Mouse (Mus musculus): ENCODE measurements around the gene Slc35f5. TPM values are rescaled to one million over a fixed set of nuclear protein-coding genes. Genes with fewer than 3 reads are reported as not detected.

Slc35f5 gene
- total and polyA plus RNA-seq, 3 experiments, result 5.8 to 7.0 TPM; not detected in 1

GRCm38 (mm10) chr1:125559721-125560120 lies 674 bp upstream of the Slc35f5 start:
- Histone ChIP-seq H3K27me3 (ENCODE audit: control insufficient read depth in 1 of 2, insufficient read depth in 2 of 2, low read length in 2 of 2) (no peaks in the 10 kb centered on the region), H3K4me3 (ENCODE audit: control insufficient read depth in 1 of 2, insufficient read depth in 1 of 2, low read depth in 2 of 2, low read length in 2 of 2) (peak overlapping the region; percentile 96 to 100), H3K4me1 (ENCODE audit: control insufficient read depth in 1 of 2, insufficient read depth in 2 of 2, low read length in 2 of 2) (peaks cover 3 to 10% of the 10 kb centered on the region in 2 experiments; a peak in 2 of 4 replicates), H3K9ac (ENCODE audit: control insufficient read depth, low read depth, low read length, poor library complexity, severe bottlenecking) (peak overlapping the region; percentile 83), H3K27ac (ENCODE audit: control insufficient read depth, low read depth, low read length) (peak overlapping the region; percentile 86), H3K9me3 (replicated peaks; ENCODE audit: insufficient read depth, low read length) (no peaks in the 10 kb centered on the region), H3K36me3 (ENCODE audit: control insufficient read depth in 1 of 2, insufficient read depth in 2 of 2, low read length in 2 of 2) (0 out of 4 replicates have a peak, but pooled peaks cover 0 to 2% of the 10 kb centered on the region in 2 experiments), H3K79me2 (ENCODE audit: control insufficient read depth, insufficient read depth, low read length, poor library complexity) (no peaks in the 10 kb centered on the region; the same call in 1 of the 2 replicates)
- DNase-seq (ENCODE audit: low read depth, low spot score), result no peak
- TF ChIP-seq RAD21 (IDR thresholded peaks at IDR 0.05; ENCODE audit: low read depth, low read length), result no peak
- TF ChIP-seq ZC3H11A (IDR thresholded peaks at IDR 0.05; ENCODE audit: low read depth, low read length), result no peak
- TF ChIP-seq UBTF (IDR thresholded peaks at IDR 0.05; ENCODE audit: borderline replicate concordance, insufficient read depth, low read depth, low read length), result no peak
- no peak for TF ChIP-seq POLR2AphosphoS5 (IDR thresholded peaks at IDR 0.05; ENCODE audit: borderline replicate concordance, low read depth, low read length)
- TF ChIP-seq ETS1 (IDR thresholded peaks at IDR 0.05; ENCODE audit: low read depth, low read length), result no peak
- no peak for TF ChIP-seq GATA1 (IDR thresholded peaks at IDR 0.05; ENCODE audit: low read depth, low read length)
- no peak for TF ChIP-seq SMC3 (IDR thresholded peaks at IDR 0.05; ENCODE audit: low read depth, low read length)
- TF ChIP-seq ELF1 (IDR thresholded peaks at IDR 0.05; ENCODE audit: low read depth, low read length), result no peak
- TF ChIP-seq ZKSCAN1 (IDR thresholded peaks at IDR 0.05; ENCODE audit: low read depth, low read length), result no peak
- no peak for TF ChIP-seq ZNF384 (IDR thresholded peaks at IDR 0.05; ENCODE audit: low read depth, low read length)
- no peak for TF ChIP-seq MYB (IDR thresholded peaks at IDR 0.05; ENCODE audit: low read depth, low read length)
- TF ChIP-seq MYC (IDR thresholded peaks at IDR 0.05; ENCODE audit: low read depth, low read length), result no peak
- TF ChIP-seq MAX (IDR thresholded peaks at IDR 0.05; ENCODE audit: low read length), result no peak
- TF ChIP-seq MAFK (IDR thresholded peaks at IDR 0.05; ENCODE audit: borderline replicate concordance, low read depth, low read length), result no peak
- no peak for TF ChIP-seq SIN3A (IDR thresholded peaks at IDR 0.05; ENCODE audit: low read length)
- no peak for TF ChIP-seq POLR2AphosphoS2 (IDR thresholded peaks at IDR 0.05; ENCODE audit: low read length)
- TF ChIP-seq CTCF (IDR thresholded peaks at IDR 0.05 in 2 of 3, conservative IDR thresholded peaks at IDR 0.05 in 1 of 3; ENCODE audit: control insufficient read depth in 1 of 3, insufficient read depth in 1 of 3, low read depth in 2 of 3, low read length in 3 of 3, poor library complexity in 1 of 3, severe bottlenecking in 1 of 3), result no peak
- TF ChIP-seq CHD1 (IDR thresholded peaks at IDR 0.05; ENCODE audit: low read depth, low read length), result no peak
- no peak for TF ChIP-seq MXI1 (IDR thresholded peaks at IDR 0.05; ENCODE audit: low read depth, low read length)
- TF ChIP-seq USF1 (IDR thresholded peaks at IDR 0.05; ENCODE audit: low read depth, low read length), result no peak

GRCm38 (mm10) chr1:125561206-125561605 lies 811 bp downstream of the Slc35f5 start:
- Histone ChIP-seq H3K9me3 (replicated peaks; ENCODE audit: insufficient read depth, low read length) (no peaks in the 10 kb centered on the region), H3K79me2 (ENCODE audit: control insufficient read depth, insufficient read depth, low read length, poor library complexity) (no peaks in the 10 kb centered on the region; the same call in 1 of the 2 replicates), H3K36me3 (ENCODE audit: control insufficient read depth in 1 of 2, insufficient read depth in 2 of 2, low read length in 2 of 2) (0 out of 4 replicates have a peak, but pooled peaks cover 0 to 2% of the 10 kb centered on the region in 2 experiments), H3K27me3 (ENCODE audit: control insufficient read depth in 1 of 2, insufficient read depth in 2 of 2, low read length in 2 of 2) (no peaks in the 10 kb centered on the region), H3K9ac (ENCODE audit: control insufficient read depth, low read depth, low read length, poor library complexity, severe bottlenecking) (peak overlapping the region; percentile 72), H3K4me3 (ENCODE audit: control insufficient read depth in 1 of 2, insufficient read depth in 1 of 2, low read depth in 2 of 2, low read length in 2 of 2) (peak overlapping the region; percentile 96 to 100), H3K4me1 (ENCODE audit: control insufficient read depth in 1 of 2, insufficient read depth in 2 of 2, low read length in 2 of 2) (peaks cover 3 to 10% of the 10 kb centered on the region in 2 experiments; a peak in 2 of 4 replicates), H3K27ac (ENCODE audit: control insufficient read depth, low read depth, low read length) (no peak overlapping the region)
- DNase-seq (ENCODE audit: low read depth, low spot score), result peak; percentile 50
- no peak for TF ChIP-seq MAZ (IDR thresholded peaks at IDR 0.05; ENCODE audit: low read depth, low read length)
- no peak for TF ChIP-seq USF1 (IDR thresholded peaks at IDR 0.05; ENCODE audit: low read depth, low read length)
- TF ChIP-seq RCOR1 (IDR thresholded peaks at IDR 0.05; ENCODE audit: low read depth, low read length), result no peak
- no peak for TF ChIP-seq ZNF384 (IDR thresholded peaks at IDR 0.05; ENCODE audit: low read depth, low read length)
- peak; percentile 74; the same call in 1 of the 2 replicates for TF ChIP-seq BHLHE40 (IDR thresholded peaks at IDR 0.05; ENCODE audit: borderline replicate concordance, low read depth, low read length)
- no peak for TF ChIP-seq GATA1 (IDR thresholded peaks at IDR 0.05; ENCODE audit: low read depth, low read length)
